Mouse (Mus musculus) ES-Bruce4 (cell line): ENCODE results near the gene Fam107b.

Experiments used
- CTCF ChIP-seq: IDR thresholded peaks from one replicate; pipeline ENCODE4 v1.8.1; 2011; ENCODE audit warnings: low read depth, low read length
- EP300 ChIP-seq: IDR thresholded peaks from 2 replicates; pipeline ENCODE4 v1.6.1; 2011; ENCODE audit warnings: low read depth, low read length; ENCODE audit not compliant: insufficient read depth
- POLR2A ChIP-seq: IDR thresholded peaks from one replicate; pipeline ENCODE4 v1.8.1; 2011; ENCODE audit warnings: low read length; ENCODE audit not compliant: insufficient read depth

GRCm38 (mm10) chr2:3707236-3707635 lies 136.9 kb downstream of the Fam107b start:
- TF ChIP-seq EP300, result no peak
- TF ChIP-seq CTCF, result no peak
- TF ChIP-seq POLR2A, result no peak
